Mouse (Mus musculus) CD4-positive, CD25-positive, alpha-beta regulatory T cell (primary cell): ENCODE data around the gene Afg3l1. TPM values are rescaled to one million over a fixed set of nuclear protein-coding genes. Genes with fewer than 3 reads are reported as not detected.

Experiments
- polyA plus RNA-seq: library from polyadenylated mRNA; unstranded; fragments of 100-300 nt; shearing (Covaris generic); gene quantifications from one replicate; pipeline ENCODE4 v1.2.1, GENCODE M21; 2017

Afg3l1 gene
- polyA plus RNA-seq: 69.0 TPM

DNA sequence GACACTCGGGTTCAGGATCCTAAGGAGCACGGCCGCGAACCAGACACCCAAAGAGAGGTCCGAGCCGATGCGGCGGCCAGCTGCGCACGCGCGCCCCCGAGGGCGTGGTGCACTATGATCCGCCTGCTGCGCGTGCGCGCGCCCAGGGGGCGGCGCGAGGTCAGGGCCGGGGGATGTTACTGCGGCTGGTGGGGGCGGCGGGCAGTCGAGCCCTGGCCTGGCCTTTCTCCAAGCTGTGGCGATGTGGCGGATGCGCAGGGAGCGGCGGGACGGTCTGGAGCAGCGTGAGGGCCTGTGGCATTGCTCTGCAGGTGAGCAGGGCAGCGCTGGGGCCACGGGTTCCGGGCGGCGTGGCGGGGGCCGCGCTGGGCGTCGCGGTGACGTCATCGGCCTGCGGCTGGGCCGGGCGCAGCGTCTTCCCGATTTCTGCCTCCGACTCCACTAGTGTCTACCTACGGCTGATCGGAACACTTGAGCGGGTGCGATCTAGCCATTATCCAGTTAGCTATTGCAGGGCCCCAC lies at the start of gene Afg3l1:
Gene Afg3l1 (plus strand): TSS at position 167 of the 522 bp plus-strand sequence.

DNA sequence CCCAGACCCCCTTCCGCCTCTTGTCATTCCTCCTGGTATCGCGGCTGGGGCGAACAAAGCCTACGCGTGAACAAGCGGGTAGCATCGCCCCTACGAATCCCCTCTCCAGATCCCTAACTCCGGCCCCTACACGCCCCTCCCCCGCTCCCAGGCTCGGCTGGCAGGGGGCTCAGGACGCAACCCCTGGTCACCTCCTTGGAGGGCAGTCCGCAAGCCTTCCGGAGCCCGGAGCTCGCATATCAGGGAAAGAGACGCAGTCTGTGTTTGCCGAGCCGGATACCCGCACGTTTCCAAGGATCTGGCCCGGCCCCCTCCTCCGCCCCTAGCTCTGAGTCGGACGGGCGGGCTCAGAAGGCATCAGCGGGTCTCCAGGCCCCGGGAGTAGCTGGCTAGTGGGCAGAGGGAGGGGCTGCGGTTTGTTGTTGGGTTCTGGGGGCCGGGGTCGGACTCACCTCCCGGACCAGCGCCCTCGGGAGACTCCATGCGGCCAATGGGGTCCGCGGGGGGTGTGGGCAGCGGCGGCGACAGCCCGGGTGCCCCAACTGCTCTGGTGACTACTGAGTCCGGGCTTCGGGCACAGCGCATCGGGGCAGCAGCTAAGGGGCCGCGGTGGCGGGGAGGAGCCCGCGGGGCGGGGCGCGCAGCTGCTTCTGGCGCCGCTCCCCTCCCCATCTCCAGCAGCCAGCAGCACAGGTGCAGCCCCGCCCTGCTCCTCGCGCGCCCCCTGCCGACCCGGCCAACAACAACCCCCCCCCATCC lies 37.3 kb downstream of the Afg3l1 start, which contains the start of gene Dbndd1:
Gene Dbndd1 (minus strand): TSS at position 683 of the 759 bp plus-strand sequence.

DNA sequence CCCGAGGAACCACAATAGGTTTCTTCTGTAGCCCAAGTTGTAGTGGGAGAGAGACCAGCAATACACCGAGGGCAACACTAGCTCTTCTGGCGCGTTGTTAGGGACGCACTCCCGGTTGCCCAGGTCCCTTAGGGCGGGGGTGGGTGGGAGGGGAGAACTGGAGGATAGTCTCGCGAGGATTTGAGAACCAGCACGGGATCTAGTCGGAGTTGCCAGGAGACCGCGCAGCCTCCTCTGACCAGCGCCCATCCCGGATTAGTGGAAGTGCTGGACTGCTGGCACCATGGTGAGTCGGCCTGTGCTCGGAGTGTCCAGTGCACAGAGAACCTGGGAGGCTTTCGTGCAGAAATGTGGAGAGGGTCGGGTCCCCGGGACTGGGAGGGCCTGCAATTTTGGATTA lies 41.0 kb downstream of the Afg3l1 start, which contains the start of gene Gas8:
Gene Gas8 (plus strand): TSS at position 168 of the 400 bp plus-strand sequence.

Other genes starting within 250 kb of the Afg3l1 start
- 15.4 TPM for gene Spata2l, start 241.7 kb upstream of the Afg3l1 start, polyA plus RNA-seq
- gene Zfp276, start 223.7 kb upstream of the Afg3l1 start, polyA plus RNA-seq: 41.1 TPM
- 31.6 TPM for gene Vps9d1, start 223.6 kb upstream of the Afg3l1 start, polyA plus RNA-seq
- gene Fanca, start 159.3 kb upstream of the Afg3l1 start, polyA plus RNA-seq: 8.2 TPM
- gene Spire2, start 145.2 kb upstream of the Afg3l1 start, polyA plus RNA-seq: 0.08 TPM
- 268 TPM for gene Tcf25, start 104.2 kb upstream of the Afg3l1 start, polyA plus RNA-seq
- 0.14 TPM for gene Mc1r, start 70.8 kb upstream of the Afg3l1 start, polyA plus RNA-seq
- gene Tubb3, start 66.5 kb upstream of the Afg3l1 start, polyA plus RNA-seq: 0.38 TPM
- 15.0 TPM for gene Def8, start 54.4 kb upstream of the Afg3l1 start, polyA plus RNA-seq
- gene Dbndd1, start 37.6 kb downstream of the Afg3l1 start, polyA plus RNA-seq: 0.29 TPM
- gene Gas8, start 40.9 kb downstream of the Afg3l1 start, polyA plus RNA-seq: 7.7 TPM
- gene Rhou, start 176.0 kb downstream of the Afg3l1 start, polyA plus RNA-seq: 0.05 TPM